Mouse (Mus musculus) thymus, adult 2 months (tissue): Measurements from ENCODE around the gene Mia2.

Source experiments
- CTCF ChIP-seq: fragments of 200-500 bp; IDR thresholded peaks from 2 replicates; pipeline ENCODE4 v1.5.1; 2012; ENCODE audit warnings: mild to moderate bottlenecking, control low read depth, low read length, moderate library complexity, borderline replicate concordance; ENCODE audit not compliant: control insufficient read depth, poor library complexity, insufficient read depth; ENCODE audit errors: extremely low read depth
- POLR2A ChIP-seq: fragments of 200-500 bp; IDR thresholded peaks from 2 replicates; pipeline ENCODE4 v1.6.1; 2012; ENCODE audit warnings: mild to moderate bottlenecking, low read length, control low read depth, moderate library complexity; ENCODE audit not compliant: control insufficient read depth, poor library complexity, insufficient read depth; ENCODE audit errors: extremely low read depth

GRCm38 (mm10) chr12:59193637-59194036, 98.0 kb downstream of the Mia2 start:
- TF ChIP-seq CTCF (no peak), POLR2A (no peak)
